Mouse (Mus musculus): ENCODE measurements around the gene Fam20b. TPM values are rescaled to one million over a fixed set of nuclear protein-coding genes. Genes with fewer than 3 reads are reported as not detected.
"Not testable (repeated sequence)": the region's sequence is repeated elsewhere in the genome, so short reads cannot be mapped to it uniquely, and the experiment has no call there.

Gene Fam20b
- total RNA-seq, 2 experiments from 2014 or later = 69.8 to 75.6 TPM

DNA sequence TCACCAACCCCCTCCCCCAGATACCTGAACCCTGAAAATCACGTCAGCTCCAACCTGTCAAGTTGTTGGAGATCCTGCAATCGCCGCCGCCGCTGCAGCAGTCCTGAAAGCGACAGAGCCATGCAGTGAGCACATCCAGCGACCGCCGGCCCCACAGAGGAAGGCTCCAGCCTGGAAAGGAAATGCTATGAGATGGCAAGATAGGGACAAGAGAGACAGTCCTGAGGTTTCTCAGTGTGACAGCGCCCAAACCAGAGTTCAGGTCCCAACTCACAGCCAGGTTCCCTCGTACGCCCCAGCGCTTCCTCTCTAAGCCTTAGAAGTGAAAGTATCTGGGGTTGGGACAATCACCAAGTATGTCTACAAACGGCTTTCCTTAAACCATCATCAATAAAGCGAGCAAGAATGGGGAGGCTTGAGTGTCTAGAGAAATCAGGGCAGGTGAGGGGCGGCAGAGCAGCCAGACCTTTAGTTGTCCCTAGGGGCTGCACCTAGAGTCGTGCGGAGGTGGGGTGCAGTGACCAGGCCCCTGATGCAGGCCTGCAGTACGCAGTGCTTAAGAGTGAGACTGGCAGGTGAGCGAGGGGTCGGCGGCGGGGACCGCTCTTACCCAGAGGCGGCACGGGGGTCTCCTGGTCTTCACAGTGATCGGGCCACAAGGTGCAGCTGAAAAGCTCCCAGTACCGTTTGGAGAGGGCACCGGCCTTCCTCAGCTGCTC is 45.3 kb downstream of the Fam20b start:
- no peak for DNase-seq (ENCODE audit: extremely low spot score in 1 of 2, low spot score in 1 of 2)

- no peak for DNase-seq (ENCODE audit: extremely low spot score in 1 of 2, low spot score in 1 of 2)
Measured at GRCm38 (mm10) chr1:156672720-156673475, 46.0 kb downstream of the Fam20b start.

DNA sequence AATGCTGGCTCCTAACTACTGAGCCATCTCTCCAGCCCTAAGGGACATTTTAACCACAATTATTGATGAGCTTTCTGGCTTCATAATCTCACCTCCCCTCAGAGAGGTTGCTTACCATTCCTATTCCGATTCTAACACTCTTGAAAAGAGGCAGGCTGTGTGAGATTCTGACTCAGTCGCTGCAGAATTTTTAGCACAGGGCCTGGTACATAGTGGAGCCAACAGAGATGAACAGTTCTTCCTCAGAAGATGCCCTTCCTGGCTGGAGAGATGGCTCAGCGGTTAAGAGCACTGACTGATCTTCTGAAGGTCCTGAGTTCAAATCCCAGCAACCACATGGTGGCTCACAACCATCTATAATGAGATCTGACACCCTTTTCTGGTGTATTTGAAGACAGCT is 47.0 kb downstream of the Fam20b start:
- DNase-seq (ENCODE audit: extremely low spot score in 1 of 2, low spot score in 1 of 2) = no peak

GRCm38 (mm10) chr1:156669208-156669983 is 49.5 kb downstream of the Fam20b start:
- no peak for DNase-seq (ENCODE audit: extremely low spot score in 1 of 2, low spot score in 1 of 2)

DNA sequence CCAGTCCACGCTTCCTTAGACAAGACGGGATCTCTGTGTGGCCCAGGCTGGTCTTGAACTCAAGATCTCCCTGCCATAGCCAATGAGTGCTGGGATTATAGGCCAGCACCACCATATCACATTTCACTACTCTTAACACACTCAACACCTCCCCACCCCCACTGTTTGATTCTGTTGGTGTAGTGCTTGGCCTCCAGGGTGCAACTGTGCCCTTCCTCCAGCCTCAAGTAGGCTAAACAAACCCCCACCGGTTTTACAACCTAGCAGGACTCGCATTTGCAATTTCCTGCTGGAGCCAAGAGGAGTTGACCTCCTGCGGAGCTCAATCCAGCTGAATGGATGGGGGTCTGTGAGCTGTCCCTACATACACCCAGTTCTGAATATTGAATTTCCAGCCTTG is 50.3 kb downstream of the Fam20b start:
- DNase-seq (ENCODE audit: extremely low spot score in 1 of 2, low spot score in 1 of 2) = no peak

DNA sequence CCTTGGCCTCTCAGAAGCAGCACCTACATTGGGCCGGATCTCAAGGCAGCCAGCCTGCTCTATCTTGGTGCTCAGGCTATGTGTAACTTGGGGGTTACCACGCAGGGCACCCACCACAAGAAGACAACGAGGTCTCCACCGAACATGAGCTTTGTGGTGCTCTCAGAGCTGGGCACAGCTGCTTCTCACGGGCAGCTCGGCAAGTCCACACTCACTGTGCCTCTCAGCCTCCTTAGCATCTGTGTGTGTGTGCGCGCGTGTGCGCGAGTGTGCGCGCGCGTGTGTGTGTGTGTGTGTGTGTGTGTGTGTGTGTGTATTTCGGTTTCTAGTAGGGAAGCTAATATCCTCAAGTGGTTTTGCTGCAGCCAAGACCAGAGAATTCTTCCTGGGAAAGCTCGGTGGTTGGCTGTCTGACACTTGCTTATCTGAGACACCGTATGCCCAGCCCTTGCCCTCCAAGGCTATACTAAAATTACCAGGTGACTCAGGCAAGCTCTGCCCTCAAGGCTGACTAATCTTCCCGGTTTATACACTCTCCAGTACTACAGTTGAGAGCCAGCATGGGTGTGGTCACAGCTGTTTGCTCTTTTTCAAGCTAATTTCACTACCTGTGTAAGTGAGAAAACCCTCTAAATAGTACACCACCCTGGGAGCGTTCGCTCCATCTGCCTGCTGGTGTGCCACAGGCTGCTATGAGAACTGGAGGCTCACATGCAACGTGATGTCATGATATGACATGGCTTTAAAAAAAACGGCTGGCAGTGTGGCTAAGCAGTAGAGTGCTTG is 51.6 kb downstream of the Fam20b start:
- no peak for DNase-seq (ENCODE audit: extremely low spot score in 1 of 2, low spot score in 1 of 2)

DNA sequence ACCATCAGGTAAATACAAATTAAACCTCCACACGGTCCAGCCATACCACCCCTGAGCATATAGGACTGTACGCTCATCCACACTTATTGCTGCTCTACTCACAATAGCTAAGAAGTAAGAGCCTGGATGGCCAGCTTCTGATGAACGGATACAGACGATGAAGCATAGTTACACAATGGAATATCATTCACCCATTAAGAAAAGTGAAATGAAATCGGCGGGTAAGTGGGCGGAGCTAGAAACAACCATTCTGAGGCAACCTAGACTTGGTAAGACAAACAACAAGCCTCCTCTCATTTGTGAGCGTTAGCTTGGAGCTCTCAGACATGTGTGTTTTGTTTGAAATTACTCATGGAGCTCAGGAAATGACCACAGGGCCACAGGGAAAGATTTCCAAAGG is 53.1 kb downstream of the Fam20b start:
- no peak for DNase-seq (ENCODE audit: extremely low spot score in 1 of 2, low spot score in 1 of 2)

GRCm38 (mm10) chr1:156660660-156661236 is 58.1 kb downstream of the Fam20b start:
- not testable (repeated sequence) for DNase-seq (ENCODE audit: extremely low spot score in 1 of 2, low spot score in 1 of 2)

- no peak for DNase-seq (ENCODE audit: extremely low spot score in 1 of 2, low spot score in 1 of 2)
Measured at GRCm38 (mm10) chr1:156659906-156660659, 58.8 kb downstream of the Fam20b start.

GRCm38 (mm10) chr1:156658676-156659075 is 60.2 kb downstream of the Fam20b start:
- no peak for DNase-seq (ENCODE audit: extremely low spot score in 1 of 2, low spot score in 1 of 2)

DNA sequence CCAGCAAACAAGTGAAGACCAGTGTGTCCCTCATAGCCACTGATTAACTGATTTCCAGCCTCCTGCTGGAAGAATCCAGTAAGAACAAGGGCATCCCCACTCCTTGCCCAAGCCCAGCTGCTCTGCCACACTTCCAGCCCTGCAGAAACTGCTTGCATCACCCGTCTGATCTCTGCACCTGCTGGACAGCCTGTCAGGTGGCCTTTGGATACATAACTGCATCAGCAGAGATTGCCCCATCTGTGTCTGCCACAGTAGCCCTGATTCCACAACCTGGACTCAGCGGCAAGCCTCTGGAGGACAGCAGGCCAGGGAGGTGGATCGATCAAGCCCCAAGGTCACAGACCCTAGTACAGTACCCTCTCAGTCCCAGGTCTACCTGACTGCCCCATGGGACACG is 61.4 kb downstream of the Fam20b start:
- no peak for DNase-seq (ENCODE audit: extremely low spot score in 1 of 2, low spot score in 1 of 2)

GRCm38 (mm10) chr1:156654735-156655530 is 64.0 kb downstream of the Fam20b start:
- no peak for DNase-seq (ENCODE audit: extremely low spot score in 1 of 2, low spot score in 1 of 2)

DNA sequence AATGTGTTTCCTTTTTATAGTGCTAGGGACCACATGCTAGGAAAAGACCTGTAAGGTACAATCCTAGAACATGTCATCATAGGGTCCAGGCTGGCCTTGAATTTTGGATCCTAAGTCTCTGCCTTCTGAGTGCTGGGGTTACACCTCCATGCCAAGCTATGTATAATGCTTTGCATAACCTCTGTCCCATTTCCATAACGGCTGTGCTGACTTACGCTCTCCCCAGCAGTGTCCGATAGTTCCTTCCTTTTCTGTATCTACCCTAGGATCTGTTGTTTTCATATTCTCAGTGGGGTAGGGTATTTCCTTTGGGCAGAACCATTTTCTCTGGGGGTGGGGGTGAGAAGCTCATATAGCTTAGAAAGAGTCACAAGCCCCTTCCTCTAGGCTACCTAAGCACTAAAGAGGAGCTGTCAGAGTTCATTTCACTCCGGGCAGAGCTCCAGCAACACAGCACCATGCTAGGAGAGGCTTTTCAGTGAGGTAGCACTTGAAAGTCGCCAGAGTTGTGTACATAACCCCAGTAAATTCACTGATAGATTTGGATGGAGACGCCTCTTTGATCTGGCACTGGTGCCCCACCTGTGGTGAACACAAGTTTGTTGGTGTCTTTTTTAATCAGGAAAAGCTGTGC is 66.6 kb downstream of the Fam20b start:
- DNase-seq (ENCODE audit: extremely low spot score in 1 of 2, low spot score in 1 of 2) = no peak

GRCm38 (mm10) chr1:156650631-156651030 is 68.3 kb downstream of the Fam20b start:
- no peak for DNase-seq (ENCODE audit: extremely low spot score in 1 of 2, low spot score in 1 of 2)

DNA sequence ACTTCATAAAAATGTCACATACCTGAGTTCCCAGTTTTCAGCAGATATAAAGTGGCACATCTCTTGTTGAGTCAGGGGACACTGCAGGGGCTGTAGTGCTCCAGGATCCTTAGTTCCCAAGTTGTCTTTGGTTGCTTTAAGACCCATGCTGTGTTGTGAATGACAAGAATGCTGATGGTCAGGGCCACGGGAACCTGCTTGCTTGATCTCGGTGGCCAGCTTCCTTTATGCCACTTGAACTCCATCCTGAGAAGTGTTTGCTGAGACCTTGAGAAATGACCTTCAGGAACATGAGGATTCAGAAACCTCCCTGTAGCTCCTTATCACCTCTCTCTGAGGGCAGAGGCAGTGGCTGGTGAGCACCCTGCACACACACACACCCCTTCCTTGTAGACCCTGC is 70.2 kb downstream of the Fam20b start:
- no peak for DNase-seq (ENCODE audit: extremely low spot score in 1 of 2, low spot score in 1 of 2)

GRCm38 (mm10) chr1:156645971-156646370 is 72.9 kb downstream of the Fam20b start:
- DNase-seq (ENCODE audit: extremely low spot score in 1 of 2, low spot score in 1 of 2) = no peak

- DNase-seq (ENCODE audit: extremely low spot score in 1 of 2, low spot score in 1 of 2) = no peak
Measured at GRCm38 (mm10) chr1:156644780-156645523, 73.9 kb downstream of the Fam20b start.
